Mouse (Mus musculus) lung, postnatal 25 days (tissue): Measurements from ENCODE around the gene Slc13a1.

ENCODE experiments used
- DNase-seq: peaks from one replicate; pipeline ENCODE4 v3.0.0; 2022; ENCODE audit warnings: low spot score

The Slc13a1 gene

GRCm38 (mm10) chr6:24076089-24076488, 91.8 kb downstream of the Slc13a1 start:
- no peak for DNase-seq

- no peak for DNase-seq
Measured at GRCm38 (mm10) chr6:24072804-24073203, 95.1 kb downstream of the Slc13a1 start.

- DNase-seq: no peak
Measured at GRCm38 (mm10) chr6:24059754-24060153, 108.1 kb downstream of the Slc13a1 start.

- no peak for DNase-seq
Measured at GRCm38 (mm10) chr6:24055086-24055485, 112.8 kb downstream of the Slc13a1 start.

DNA sequence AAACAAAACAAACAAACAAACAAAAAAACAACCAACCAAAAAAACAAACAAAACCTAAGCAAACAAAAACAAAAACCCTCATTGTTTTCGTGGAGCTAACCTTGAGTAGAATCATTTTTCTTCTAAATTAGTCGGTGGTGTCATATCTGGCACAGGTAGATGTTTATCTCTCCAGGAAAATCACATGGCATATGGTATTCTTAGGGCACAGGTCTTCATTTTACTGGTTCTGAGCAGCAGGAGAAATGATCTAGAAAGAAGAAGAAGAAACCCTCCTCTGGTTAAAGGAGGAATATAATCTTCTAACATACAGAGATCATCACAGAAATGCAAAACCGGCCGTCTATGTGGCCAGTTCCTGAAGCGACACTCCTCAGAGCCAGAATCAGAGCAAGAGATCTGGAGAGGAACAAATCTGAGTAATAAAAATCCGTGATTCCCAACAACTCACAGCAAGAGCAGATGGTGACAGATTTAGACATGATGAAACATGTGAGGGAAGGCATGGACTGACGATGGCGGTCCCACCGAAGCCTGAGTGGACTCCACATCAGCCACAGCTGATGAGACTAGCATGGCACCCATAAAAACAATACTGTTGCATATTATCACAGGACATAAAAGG, 113.7 kb downstream of the Slc13a1 start:
- DNase-seq: no peak

GRCm38 (mm10) chr6:24047014-24047770, 120.7 kb downstream of the Slc13a1 start:
- peak; percentile 29 for DNase-seq

- DNase-seq: no peak
Measured at GRCm38 (mm10) chr6:24043496-24043895, 124.4 kb downstream of the Slc13a1 start.
